Mouse (Mus musculus) E14TG2a.4 (cell line): ENCODE data around the gene Rbfox1.

Experiments
- CTCF ChIP-seq: conservative IDR thresholded peaks from 2 replicates; pipeline ENCODE4 v1.5.1; 2014; ENCODE audit warnings: low read length
- NANOG ChIP-seq: IDR thresholded peaks from 2 replicates; pipeline ENCODE4 v1.6.1; 2014; ENCODE audit warnings: borderline replicate concordance, low read length, mixed read lengths
- POU5F1 ChIP-seq: IDR thresholded peaks from 2 replicates; pipeline ENCODE4 v1.6.1; 2014; ENCODE audit warnings: low read length, borderline replicate concordance

DNA sequence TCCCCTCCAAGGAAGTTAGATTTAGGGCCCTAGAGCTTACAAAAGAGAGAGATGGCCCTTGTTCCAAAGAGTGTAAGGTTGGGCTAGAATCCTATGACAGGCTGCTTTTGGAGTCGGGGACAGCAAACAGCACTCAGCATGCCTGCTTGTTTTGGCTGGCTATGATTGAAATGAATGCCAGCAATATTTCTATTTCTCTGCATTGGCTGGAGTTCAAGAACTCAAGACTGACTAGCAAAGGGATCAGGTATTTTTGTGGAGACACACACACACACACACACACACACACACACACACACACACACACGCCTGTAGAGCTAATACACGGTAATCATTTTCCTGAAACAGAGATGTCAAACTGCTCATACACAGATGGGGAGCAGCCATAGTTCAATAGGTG, 1566.0 kb downstream of the Rbfox1 start:
- TF ChIP-seq CTCF: no peak
- no peak for TF ChIP-seq POU5F1
- no peak for TF ChIP-seq NANOG
